ENCODE assay signal across 8 mouse cellular contexts in genomic region chr2:68861721-68862463, GRCm38 (mm10). TPM values are rescaled to one million over a fixed set of nuclear protein-coding genes. Genes with fewer than 3 reads are reported as not detected.
A peak's percentile ranks its signal among the peaks of the same experiment; 100 is the strongest.
DNase-seq lines count a peak whose midpoint lies in the region; ATAC-seq lines count a peak whose summit lies in the region.

No protein-coding gene starts in this region.

- H3K4me1 ChIP-seq in hindbrain, embryonic 15.5 days (replicated peaks) = peaks cover 28% of the 10 kb centered on the region

- H3K36me3 ChIP-seq in hindbrain, embryonic 15.5 days = no peaks in the 10 kb centered on the region

- under 1% methylated on average over 58 of the region's 64 CpGs for WGBS in hindbrain, embryonic 15.5 days

- no peaks in the 10 kb centered on the region for H3K27me3 ChIP-seq in hindbrain, embryonic 15.5 days

- H3K9ac ChIP-seq in hindbrain, embryonic 15.5 days = peak overlapping the region; percentile 94

- H3K4me2 ChIP-seq in hindbrain, embryonic 15.5 days = peak overlapping the region; percentile 84

- no peaks in the 10 kb centered on the region for H3K9me3 ChIP-seq in hindbrain, embryonic 15.5 days

- peak overlapping the region; percentile 71 for H3K4me3 ChIP-seq in hindbrain, embryonic 15.5 days

- peak; percentile 71 for ATAC-seq in hindbrain, embryonic 15.5 days (ENCODE audit: low FRiP score, low read depth)
- 0 out of 2 replicates have a peak, but pooled peaks have one; percentile 7 for ATAC-seq in megakaryocyte progenitor cell, adult 5-6 weeks (replicated peaks; ENCODE audit: poor library complexity)

- peak; percentile 25 for DNase-seq in T-cell, adult 2 months (ENCODE audit: low spot score)
- DNase-seq in cerebellum, postnatal 14 days = peak; percentile 67 to 74
- peak; percentile 15 for DNase-seq in gastrocnemius, adult 18-20 months (ENCODE audit: low spot score)
- DNase-seq in left cerebral cortex, adult 8-10 months (ENCODE audit: low spot score in 2 of 2) = peak; percentile 39 to 46
- DNase-seq in right cerebral cortex, postnatal 25 days = peak; percentile 68
- DNase-seq in c-Kit-positive CD71-positive TER-119-positive erythroid progenitor cells, embryonic 14.5 days (ENCODE audit: low spot score) = no peak

- peak overlapping the region; percentile 91 for H3K27ac ChIP-seq in hindbrain, embryonic 15.5 days (replicated peaks)

RNA-seq across cellular contexts. Expression of gene Cers6, which starts 0.7 kb away (rescaled TPM):
- under 1 TPM; 0.80 to 0.97 TPM for total RNA-seq in gastrocnemius, adult 18-20 months (2021)
- polyA plus RNA-seq in hindbrain, embryonic 15.5 days (2015; fragmentation: Nextera tagmentation; extraction: Ambion mirVana) = 53.1 and 54.9 TPM in 2 replicates
- 10 to 100 TPM; 54.7 to 63.1 (median 59.9) TPM for total RNA-seq in left cerebral cortex, adult 8-10 months (2022)
- total RNA-seq in megakaryocyte progenitor cell, adult 5-6 weeks (2015) = 78.2 and 79.0 TPM in 2 replicates
- total RNA-seq in megakaryocyte progenitor cell, adult 5-6 weeks (2017) = 28.8 and 36.5 TPM in 2 replicates

Comparison
In these comparisons a context has a peak if more than half of its experiments do, and no peak if none do; other contexts are left out.
1. RNA of gene Cers6, which starts 0.7 kb away (total RNA-seq): 28.8 to 79.0 TPM in megakaryocyte progenitor cell, adult 5-6 weeks and 54.7 to 63.1 TPM in left cerebral cortex, adult 8-10 months; 0.80 to 0.97 TPM in gastrocnemius, adult 18-20 months; every median in the first group is over 10 times any median in the second.